Mouse (Mus musculus) heart, embryonic 13.5 days (tissue): ENCODE measurements around the gene Immt. TPM values are rescaled to one million over a fixed set of nuclear protein-coding genes. Genes with fewer than 3 reads are reported as not detected.
"Not testable (repeated sequence)": the region's sequence is repeated elsewhere in the genome, so short reads cannot be mapped to it uniquely, and the experiment has no call there.

Source experiments
- ATAC-seq: fragments of 200-750 bp; cut with Nextera tagmentation; 2 replicates; pipeline ENCODE4 v1.8.0; 2017; ENCODE audit warnings: moderate TSS enrichment; ENCODE audit not compliant: insufficient number of reproducible peaks, low FRiP score, low TSS enrichment; ENCODE audit errors: extremely low read depth
- H3K27ac ChIP-seq: fragments of 300-500 bp; sonication (generic); replicated peaks from 2 replicates; pipeline ENCODE4 v1.5.1; 2015; ENCODE audit warnings: moderate library complexity, mild to moderate bottlenecking, inconsistent platforms
- H3K27me3 ChIP-seq: fragments of 300-500 bp; sonication (generic); replicated peaks from 2 replicates; pipeline ENCODE4 v1.6.1; 2015; ENCODE audit warnings: mild to moderate bottlenecking, inconsistent platforms
- H3K36me3 ChIP-seq: fragments of 300-500 bp; sonication (generic); 2 replicates; pipeline ENCODE4 v1.6.1; 2015; ENCODE audit warnings: mild to moderate bottlenecking, inconsistent platforms
- H3K4me1 ChIP-seq: fragments of 300-500 bp; sonication (generic); 2 replicates; pipeline ENCODE4 v1.6.1; 2015; ENCODE audit warnings: inconsistent platforms
- H3K4me2 ChIP-seq: fragments of 300-500 bp; sonication (generic); 2 replicates; pipeline ENCODE4 v1.6.1; 2015; ENCODE audit warnings: inconsistent platforms, mild to moderate bottlenecking, moderate library complexity
- H3K4me3 ChIP-seq: fragments of 300-500 bp; sonication (generic); 2 replicates; pipeline ENCODE4 v1.5.1; 2015; ENCODE audit warnings: moderate library complexity, mild to moderate bottlenecking, inconsistent platforms
- H3K9ac ChIP-seq: fragments of 300-500 bp; sonication (generic); 2 replicates; pipeline ENCODE4 v1.6.1; 2015; ENCODE audit warnings: inconsistent platforms, mild to moderate bottlenecking, moderate library complexity
- H3K9me3 ChIP-seq: fragments of 300-500 bp; sonication (generic); 2 replicates; pipeline ENCODE4 v1.6.1; 2016; ENCODE audit warnings: inconsistent platforms
- WGBS: fragments of 180-500 bp; shearing (Covaris S2); methylation state at CpG from one replicate; pipeline ENCODE4 v1.1.7; 2015; ENCODE audit warnings: mixed read lengths; 5-methylcytosine and 5-hydroxymethylcytosine counted together
- polyA plus RNA-seq: library from polyadenylated mRNA; unstranded; fragments of >200 nt; fragmentation: Nextera tagmentation; extraction: Ambion mirVana; gene quantifications from 2 replicates; pipeline ENCODE4 v1.2.1, GENCODE M21; 2015

The Immt gene
- polyA plus RNA-seq, 1 experiment from 2014 or later, result 276 TPM

DNA sequence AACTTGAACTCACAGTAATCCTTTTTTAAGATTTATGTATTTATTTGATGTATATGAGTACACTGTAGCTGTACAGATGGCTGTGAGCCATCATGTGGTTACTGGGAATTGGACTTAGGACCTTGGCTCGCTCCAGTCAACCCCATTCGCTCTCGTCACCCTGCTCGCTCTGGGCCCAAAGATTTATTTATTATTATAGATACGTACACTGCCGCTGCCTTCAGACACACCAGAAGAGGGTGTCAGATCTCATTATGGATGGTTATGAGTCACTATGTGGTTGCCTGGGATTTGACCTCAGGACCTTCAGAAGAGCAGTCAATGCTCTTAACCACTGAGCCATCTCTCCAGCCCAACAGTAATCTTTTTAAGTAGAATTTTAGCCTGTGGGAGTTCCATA is 15.8 kb downstream of the Immt start:
- 94% methylated on average over 6 of the region's 6 CpGs for WGBS
- not testable (repeated sequence) for H3K27ac ChIP-seq, H3K9me3 ChIP-seq, ATAC-seq, H3K4me1 ChIP-seq, H3K4me3 ChIP-seq, H3K27me3 ChIP-seq, H3K9ac ChIP-seq, H3K4me2 ChIP-seq
- peaks cover 70% of the 10 kb centered on the region for H3K36me3 ChIP-seq

DNA sequence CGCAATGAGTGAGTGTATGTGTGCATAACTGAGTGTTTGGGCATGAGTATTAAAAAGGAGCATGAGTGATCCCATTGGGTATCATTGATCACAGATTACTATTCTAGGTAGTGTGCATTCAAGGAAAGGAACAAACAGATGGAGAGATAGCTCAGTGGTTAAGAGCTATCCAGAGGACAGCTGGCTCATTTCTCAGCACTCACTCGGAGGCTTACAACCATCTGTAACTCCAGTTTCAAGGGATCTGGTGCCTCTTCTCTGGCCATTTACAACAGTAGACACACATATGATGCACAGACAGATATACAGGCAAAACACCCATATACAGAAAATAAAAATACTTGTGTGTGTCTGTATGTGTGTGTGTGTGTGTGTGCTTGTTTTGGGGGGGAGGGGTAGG is 36.6 kb downstream of the Immt start:
- Histone ChIP-seq H3K27me3 (no peaks in the 10 kb centered on the region), H3K27ac (no peak overlapping the region), H3K9ac (no peak overlapping the region), H3K4me1 (no peaks in the 10 kb centered on the region), H3K36me3 (peaks cover 91% of the 10 kb centered on the region), H3K4me3 (no peak overlapping the region), H3K4me2 (no peak overlapping the region), H3K9me3 (no peaks in the 10 kb centered on the region; the same call in 1 of the 2 replicates)
- ATAC-seq, result no peak
- WGBS, result 91% methylated on average over 2 of the region's 2 CpGs

DNA sequence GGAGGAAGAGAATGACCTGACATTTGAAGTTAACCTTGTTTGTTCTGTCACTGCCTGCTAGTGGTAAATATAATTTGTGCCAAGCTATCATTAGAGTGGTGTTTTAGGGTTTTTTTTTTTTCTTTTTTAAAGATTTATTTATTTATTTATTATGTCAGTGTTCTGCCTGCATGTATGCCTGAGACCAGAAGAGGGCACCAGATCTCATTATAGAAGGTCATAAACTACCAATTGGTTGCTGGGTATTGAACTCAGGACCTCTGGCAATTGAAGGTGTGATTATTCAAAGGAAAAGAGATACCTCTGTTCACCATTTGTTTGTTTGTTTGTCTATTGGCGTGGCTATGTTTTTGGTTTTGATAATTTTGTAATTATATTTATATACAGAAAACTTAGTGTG is 37.7 kb downstream of the Immt start:
- WGBS, result 84% methylated on average over 1 of the region's 1 CpGs
- Histone ChIP-seq H3K4me3 (no peak overlapping the region), H3K4me1 (no peaks in the 10 kb centered on the region), H3K9me3 (no peaks in the 10 kb centered on the region; the same call in 1 of the 2 replicates), H3K27me3 (no peaks in the 10 kb centered on the region), H3K27ac (no peak overlapping the region), H3K4me2 (no peak overlapping the region), H3K9ac (no peak overlapping the region), H3K36me3 (peaks cover 91% of the 10 kb centered on the region)
- no peak for ATAC-seq

DNA sequence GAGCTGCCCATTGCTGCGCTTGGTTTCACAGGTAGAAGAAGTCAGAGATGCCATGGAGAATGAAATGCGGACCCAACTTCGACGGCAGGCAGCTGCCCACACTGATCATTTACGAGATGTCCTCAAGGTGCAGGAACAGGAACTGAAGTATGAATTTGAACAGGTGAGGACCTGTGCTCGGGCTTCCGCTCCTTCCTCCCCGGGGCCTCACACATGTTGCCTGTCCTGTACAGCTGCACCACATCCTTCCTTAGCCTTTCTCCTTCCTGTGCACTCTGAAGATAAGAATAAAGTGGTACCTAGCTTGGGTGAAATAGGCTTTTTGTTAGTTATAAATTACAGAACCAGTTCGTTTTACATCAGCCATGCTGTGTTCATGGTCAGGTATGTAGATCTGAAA is 40.3 kb downstream of the Immt start:
- H3K4me3 ChIP-seq, result no peak overlapping the region
- H3K4me2 ChIP-seq, result no peak overlapping the region
- peaks cover 92% of the 10 kb centered on the region for H3K36me3 ChIP-seq
- H3K9ac ChIP-seq, result no peak overlapping the region
- H3K9me3 ChIP-seq, result no peaks in the 10 kb centered on the region
- 92% methylated on average over 9 of the region's 9 CpGs for WGBS
- no peaks in the 10 kb centered on the region for H3K4me1 ChIP-seq
- H3K27ac ChIP-seq, result no peak overlapping the region
- no peaks in the 10 kb centered on the region for H3K27me3 ChIP-seq
- ATAC-seq, result no peak

DNA sequence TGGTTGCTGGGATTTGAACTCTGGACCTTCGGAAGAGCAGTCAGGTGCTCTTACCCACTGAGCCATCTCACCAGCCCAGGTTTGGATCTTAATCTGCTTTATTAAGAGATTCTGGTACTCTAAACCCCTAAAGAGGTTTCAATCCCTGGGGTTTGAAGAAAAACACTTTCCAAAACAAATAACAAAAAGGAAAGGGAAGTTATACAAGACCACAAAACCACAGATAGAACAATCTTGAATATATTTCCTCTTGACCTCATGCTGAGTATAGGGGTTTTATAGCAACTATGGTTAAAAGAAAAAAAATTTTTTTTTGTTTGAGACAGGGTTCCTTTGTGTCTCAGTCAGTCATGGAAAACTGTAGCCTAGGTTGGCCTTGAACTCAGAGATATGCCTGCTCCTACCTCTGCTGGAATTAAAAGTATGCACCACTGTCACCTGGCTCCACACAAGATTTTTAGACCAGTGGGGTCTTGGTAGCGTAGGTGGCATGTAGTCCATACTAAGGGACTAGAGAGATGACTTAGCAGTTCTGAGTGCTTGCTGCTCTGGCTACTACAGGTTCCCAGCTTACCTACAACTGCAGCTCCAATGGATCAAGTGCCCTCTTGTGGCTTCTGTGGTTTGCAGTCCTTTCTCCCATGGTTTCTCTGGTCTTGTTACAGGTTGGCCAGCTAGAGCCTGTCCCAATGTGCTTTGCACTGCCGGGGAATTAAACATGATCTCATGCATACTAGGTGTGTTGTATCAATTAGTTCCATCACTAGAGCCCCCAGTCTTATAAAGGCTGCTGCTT is 47.0 kb downstream of the Immt start:
- no peak overlapping the region for H3K4me3 ChIP-seq
- 88% methylated on average over 3 of the region's 3 CpGs for WGBS
- no peak overlapping the region for H3K27ac ChIP-seq
- H3K9me3 ChIP-seq, result no peaks in the 10 kb centered on the region
- H3K4me2 ChIP-seq, result no peak overlapping the region
- no peak for ATAC-seq
- peaks cover 95% of the 10 kb centered on the region for H3K36me3 ChIP-seq
- H3K4me1 ChIP-seq, result no peaks in the 10 kb centered on the region
- no peaks in the 10 kb centered on the region for H3K27me3 ChIP-seq
- no peak overlapping the region for H3K9ac ChIP-seq

DNA sequence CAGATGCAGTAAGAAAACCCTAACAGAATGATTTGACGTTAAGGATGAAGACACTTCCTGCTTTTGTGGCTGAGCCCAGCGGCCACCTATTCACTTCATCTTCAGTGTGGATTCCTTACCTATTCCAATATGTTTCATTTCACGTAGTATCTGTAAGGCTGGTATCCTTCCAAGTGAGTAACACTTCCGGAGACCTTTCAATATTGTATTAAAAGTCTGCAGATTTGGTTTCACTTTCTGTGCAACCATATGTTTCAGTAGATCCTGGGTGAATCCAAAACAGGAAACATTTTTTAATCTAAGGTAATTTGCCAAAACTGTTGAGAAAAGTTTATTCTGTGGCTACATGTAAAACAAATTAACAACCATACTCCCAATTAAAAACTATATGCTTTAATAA is 62.1 kb downstream of the Immt start:
- peaks cover 98% of the 10 kb centered on the region for H3K36me3 ChIP-seq
- H3K4me2 ChIP-seq, result no peak overlapping the region
- no peaks in the 10 kb centered on the region for H3K4me1 ChIP-seq
- ATAC-seq, result no peak
- WGBS, result 88% methylated on average over 4 of the region's 4 CpGs
- H3K27ac ChIP-seq, result no peak overlapping the region
- no peak overlapping the region for H3K9ac ChIP-seq
- H3K9me3 ChIP-seq, result no peaks in the 10 kb centered on the region
- no peak overlapping the region for H3K4me3 ChIP-seq
- H3K27me3 ChIP-seq, result no peaks in the 10 kb centered on the region

DNA sequence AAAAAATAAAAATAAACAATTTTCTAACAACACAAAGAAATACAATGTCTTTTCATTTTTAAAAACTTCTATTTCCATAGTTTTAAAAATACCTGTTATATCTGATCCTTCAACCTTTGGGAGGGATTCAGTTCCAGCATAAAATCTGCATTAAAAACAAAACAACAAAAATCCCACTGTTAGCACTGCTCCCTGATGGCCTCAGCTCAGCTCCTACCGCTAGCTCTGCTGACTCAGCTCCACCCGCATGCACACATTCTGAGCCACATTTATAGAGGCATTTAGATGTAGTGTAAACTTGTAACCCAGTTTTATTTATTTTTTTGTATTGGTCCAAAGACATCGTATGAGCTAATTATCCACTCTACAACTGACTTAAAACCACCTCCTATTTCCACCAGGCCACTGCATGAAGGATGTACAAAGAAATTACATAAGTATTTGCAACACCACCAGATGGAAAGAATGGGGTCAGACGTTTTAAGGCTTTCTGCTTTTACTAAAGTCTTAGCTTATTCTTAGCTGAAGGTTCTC is 76.6 kb downstream of the Immt start:
- Histone ChIP-seq H3K27me3 (no peaks in the 10 kb centered on the region), H3K4me2 (peak overlapping the region; percentile 78), H3K36me3 (peaks cover 41% of the 10 kb centered on the region), H3K4me3 (peak overlapping the region; percentile 77), H3K9ac (peak overlapping the region; percentile 85), H3K27ac (no peak overlapping the region; the same call in 1 of the 2 replicates), H3K4me1 (peaks cover 44% of the 10 kb centered on the region), H3K9me3 (no peaks in the 10 kb centered on the region)
- no peak for ATAC-seq
- 10% methylated on average over 4 of the region's 4 CpGs for WGBS

DNA sequence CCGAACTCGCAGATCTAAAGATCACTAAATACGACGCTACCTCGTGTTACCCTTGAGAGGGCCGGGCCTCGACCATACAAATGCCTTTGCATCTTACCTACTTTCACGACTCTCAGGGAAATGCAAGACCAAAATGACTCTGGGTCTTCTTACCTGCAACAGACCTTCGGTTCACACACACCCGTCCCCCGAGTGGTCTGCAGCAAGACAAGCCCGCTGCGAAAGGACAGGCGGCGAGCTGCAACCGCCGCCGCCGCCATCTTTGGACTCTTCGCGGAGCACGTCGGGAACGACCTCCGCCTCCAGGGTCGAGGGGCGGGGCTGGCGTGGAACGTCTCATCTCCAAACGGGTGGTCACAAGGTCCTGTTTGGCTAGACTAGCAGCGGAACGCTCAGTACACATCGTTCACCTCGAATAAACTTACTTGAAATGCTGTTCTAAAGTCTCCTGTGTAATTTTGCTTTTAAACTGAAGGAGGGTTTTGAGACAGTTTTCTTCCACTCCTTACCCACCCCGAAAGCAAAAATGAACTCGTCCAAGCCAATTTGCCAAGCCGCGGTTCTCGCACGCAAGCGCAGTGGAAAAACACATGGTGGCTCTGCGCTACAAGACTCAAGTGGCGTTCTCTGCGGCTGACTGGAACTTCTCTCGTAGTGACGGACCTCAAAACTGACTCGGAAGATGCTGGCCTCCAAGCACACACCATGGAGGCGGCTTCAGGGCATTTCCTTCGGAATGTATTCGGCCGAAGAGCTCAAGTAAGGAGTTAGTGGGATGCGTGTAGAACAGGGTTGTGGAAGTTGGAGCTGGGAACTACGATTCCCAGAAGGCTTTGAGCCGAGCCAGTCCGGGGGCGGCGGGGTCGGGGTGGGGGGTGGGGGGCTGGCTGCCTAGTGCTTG is 77.6 kb downstream of the Immt start, which contains the start of the genes Ptcd3 and Polr1a:
TSS of gene Ptcd3 (minus strand) at position 270 of the 901 bp plus-strand sequence.
TSS of gene Polr1a (plus strand) at position 573 of the 901 bp plus-strand sequence.
- peak within 1 kb of the TSS; percentile 77 for H3K4me3 ChIP-seq
- H3K4me1 ChIP-seq, result peaks cover 44% of the 10 kb centered on the region
- no peaks in the 10 kb centered on the region for H3K9me3 ChIP-seq
- no peaks in the 10 kb centered on the region for H3K27me3 ChIP-seq
- H3K9ac ChIP-seq, result peak within 1 kb of the TSS; percentile 85
- peak; percentile 79 for ATAC-seq
- under 1% methylated on average over 58 of the region's 58 CpGs for WGBS
- peaks cover 41% of the 10 kb centered on the region for H3K36me3 ChIP-seq
- H3K27ac ChIP-seq, result peak within 1 kb of the TSS; percentile 74
- peak within 1 kb of the TSS; percentile 78 for H3K4me2 ChIP-seq

DNA sequence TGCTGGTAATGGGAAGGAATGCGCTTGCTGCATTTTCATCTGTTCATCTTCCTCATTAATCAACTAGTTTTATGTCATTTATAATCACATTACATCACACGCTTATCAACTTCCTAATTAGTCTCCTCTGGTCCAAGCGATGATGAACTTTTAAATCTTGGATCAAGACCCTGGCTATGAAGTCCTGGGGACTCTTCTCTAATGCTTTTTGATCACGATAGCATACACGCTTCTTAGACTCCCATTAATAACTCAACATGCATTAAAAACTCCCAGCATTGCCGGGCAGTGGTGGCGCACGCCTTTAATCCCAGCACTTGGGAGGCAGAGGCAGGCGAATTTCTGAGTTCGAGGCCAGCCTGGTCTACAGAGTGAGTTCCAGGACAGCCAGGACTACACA is 78.3 kb downstream of the Immt start:
- no peak for ATAC-seq
- Histone ChIP-seq H3K4me1 (peaks cover 44% of the 10 kb centered on the region), H3K27me3 (no peaks in the 10 kb centered on the region), H3K4me3 (peak overlapping the region; percentile 77), H3K9me3 (no peaks in the 10 kb centered on the region), H3K9ac (peak overlapping the region; percentile 85), H3K36me3 (peaks cover 41% of the 10 kb centered on the region), H3K4me2 (peak overlapping the region; percentile 78), H3K27ac (peak overlapping the region; percentile 74)
- 19% methylated on average over 10 of the region's 10 CpGs for WGBS

DNA sequence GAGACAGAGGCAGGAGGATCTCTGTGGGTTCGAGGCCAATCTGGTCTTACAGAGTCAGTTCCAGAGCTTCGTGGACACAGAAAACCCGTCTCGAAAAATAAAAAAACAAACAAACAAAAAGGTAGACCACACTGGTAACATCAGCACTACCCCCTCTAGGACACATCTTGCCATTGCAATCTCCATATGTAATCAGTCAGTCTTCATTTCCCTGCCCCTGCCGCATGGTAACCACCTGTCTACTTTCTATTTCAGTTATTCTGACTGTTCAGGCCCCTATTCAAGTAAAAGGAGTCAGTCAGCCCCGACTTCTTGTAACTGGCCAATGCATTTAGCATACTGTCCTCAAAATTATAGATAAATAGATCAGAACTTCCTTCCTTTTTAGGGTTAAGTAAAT is 78.7 kb downstream of the Immt start:
- H3K9ac ChIP-seq, result peak overlapping the region; percentile 85; the same call in 1 of the 2 replicates
- H3K9me3 ChIP-seq, result no peaks in the 10 kb centered on the region
- H3K4me1 ChIP-seq, result peaks cover 44% of the 10 kb centered on the region
- ATAC-seq, result no peak
- H3K27ac ChIP-seq, result no peak overlapping the region
- peak overlapping the region; percentile 77 for H3K4me3 ChIP-seq
- WGBS, result 67% methylated on average over 6 of the region's 6 CpGs
- H3K4me2 ChIP-seq, result peak overlapping the region; percentile 78
- no peaks in the 10 kb centered on the region for H3K27me3 ChIP-seq
- H3K36me3 ChIP-seq, result peaks cover 39% of the 10 kb centered on the region
